Mouse (Mus musculus): Measurements from ENCODE around the gene Cdyl.

Gene Cdyl

GRCm38 (mm10) chr13:35686273-35686672, 26.6 kb downstream of the Cdyl start:
- peak; percentile 25 for DNase-seq (ENCODE audit: extremely low read depth, low read depth, low spot score)

- no peak for DNase-seq (ENCODE audit: extremely low read depth, low read depth, low spot score)
Observed at GRCm38 (mm10) chr13:35689560-35689959, 29.9 kb downstream of the Cdyl start.

- no peak for DNase-seq (ENCODE audit: extremely low read depth, low read depth, low spot score)
Observed at GRCm38 (mm10) chr13:35717658-35718057, 58.0 kb downstream of the Cdyl start.

- no peak for DNase-seq (ENCODE audit: extremely low read depth, low read depth, low spot score)
Observed at GRCm38 (mm10) chr13:35719581-35719980, 59.9 kb downstream of the Cdyl start.

- no peak for DNase-seq (ENCODE audit: extremely low read depth, low read depth, low spot score)
Observed at GRCm38 (mm10) chr13:35723073-35723472, 63.4 kb downstream of the Cdyl start.

- DNase-seq (ENCODE audit: extremely low read depth, low read depth, low spot score): no peak
Observed at GRCm38 (mm10) chr13:35726025-35726424, 66.4 kb downstream of the Cdyl start.

- no peak for DNase-seq (ENCODE audit: extremely low read depth, low read depth, low spot score)
Observed at GRCm38 (mm10) chr13:35732131-35732530, 72.5 kb downstream of the Cdyl start.

- no peak for DNase-seq (ENCODE audit: extremely low read depth, low read depth, low spot score)
Observed at GRCm38 (mm10) chr13:35732891-35733596, 73.4 kb downstream of the Cdyl start.

- no peak for DNase-seq (ENCODE audit: extremely low read depth, low read depth, low spot score)
Observed at GRCm38 (mm10) chr13:35737565-35737964, 77.9 kb downstream of the Cdyl start.

- no peak for DNase-seq (ENCODE audit: extremely low read depth, low read depth, low spot score)
Observed at GRCm38 (mm10) chr13:35738210-35738609, 78.6 kb downstream of the Cdyl start.

GRCm38 (mm10) chr13:35739473-35739872, 79.8 kb downstream of the Cdyl start:
- no peak for DNase-seq (ENCODE audit: extremely low read depth, low read depth, low spot score)

- no peak for DNase-seq (ENCODE audit: extremely low read depth, low read depth, low spot score)
Observed at GRCm38 (mm10) chr13:35740301-35741039, 80.8 kb downstream of the Cdyl start.

GRCm38 (mm10) chr13:35741040-35741619, 81.5 kb downstream of the Cdyl start:
- DNase-seq (ENCODE audit: extremely low read depth, low read depth, low spot score): no peak

GRCm38 (mm10) chr13:35741620-35742421, 82.2 kb downstream of the Cdyl start:
- no peak for DNase-seq (ENCODE audit: extremely low read depth, low read depth, low spot score)

- DNase-seq (ENCODE audit: extremely low read depth, low read depth, low spot score): no peak
Observed at GRCm38 (mm10) chr13:35742696-35743095, 83.1 kb downstream of the Cdyl start.

GRCm38 (mm10) chr13:35743196-35743595, 83.6 kb downstream of the Cdyl start:
- no peak for DNase-seq (ENCODE audit: extremely low read depth, low read depth, low spot score)

GRCm38 (mm10) chr13:35749194-35749593, 89.6 kb downstream of the Cdyl start:
- no peak for DNase-seq (ENCODE audit: extremely low read depth, low read depth, low spot score)

GRCm38 (mm10) chr13:35749680-35750079, 90.0 kb downstream of the Cdyl start:
- DNase-seq (ENCODE audit: extremely low read depth, low read depth, low spot score): no peak

- no peak for DNase-seq (ENCODE audit: extremely low read depth, low read depth, low spot score)
Observed at GRCm38 (mm10) chr13:35752046-35752445, 92.4 kb downstream of the Cdyl start.

GRCm38 (mm10) chr13:35755002-35755401, 95.4 kb downstream of the Cdyl start:
- no peak for DNase-seq (ENCODE audit: extremely low read depth, low read depth, low spot score)

GRCm38 (mm10) chr13:35755655-35756283, 96.1 kb downstream of the Cdyl start:
- DNase-seq (ENCODE audit: extremely low read depth, low read depth, low spot score): no peak

Data from fat pad, adult 2 months (tissue).